Mouse (Mus musculus) myocyte (in vitro differentiated cells): ENCODE data around the gene Slc4a10. TPM values are rescaled to one million over a fixed set of nuclear protein-coding genes. Genes with fewer than 3 reads are reported as not detected.

Experiments
- H3K27me3 ChIP-seq: one replicate; pipeline ENCODE4 v1.6.1; 2011; ENCODE audit not compliant: control insufficient read depth, insufficient read depth, insufficient read length
- H3K36me3 ChIP-seq: one replicate; pipeline ENCODE4 v1.6.1; 2011; ENCODE audit not compliant: control insufficient read depth, insufficient read depth
- H3K4me2 ChIP-seq: one replicate; pipeline ENCODE4 v1.6.1; 2011; ENCODE audit warnings: low read depth, control low read depth
- H3K4me3 ChIP-seq: one replicate; pipeline ENCODE4 v1.5.1; 2011; ENCODE audit warnings: mild to moderate bottlenecking, control low read depth, moderate library complexity
- H3K79me2 ChIP-seq: one replicate; pipeline ENCODE4 v1.6.1; 2011; ENCODE audit not compliant: control insufficient read depth, insufficient read depth
- H3ac ChIP-seq: one replicate; pipeline ENCODE4 v1.6.1; 2011; ENCODE audit not compliant: control insufficient read depth, insufficient read length
- CEBPB ChIP-seq: IDR thresholded peaks from 2 replicates; pipeline ENCODE4 v1.6.1; 2011; ENCODE audit warnings: mild to moderate bottlenecking, moderate library complexity; ENCODE audit not compliant: poor library complexity, insufficient read depth, severe bottlenecking
- E2F4 ChIP-seq: IDR thresholded peaks from one replicate; pipeline ENCODE4 v1.6.1; 2011; ENCODE audit warnings: mild to moderate bottlenecking, control low read depth, moderate library complexity; ENCODE audit not compliant: insufficient read depth
- MAX ChIP-seq: IDR thresholded peaks from one replicate; pipeline ENCODE4 v1.6.1; 2011; ENCODE audit warnings: low read depth, mild to moderate bottlenecking, control low read depth
- MYOD1 ChIP-seq, 3 experiments: IDR thresholded peaks; one replicate each; pipeline ENCODE4 v1.6.1; 2011; ENCODE audit warnings: control low read depth in 2 of 3, low read depth in 2 of 3, mild to moderate bottlenecking in 2 of 3, moderate library complexity in 1 of 3; ENCODE audit not compliant: insufficient read length in 2 of 3, control insufficient read depth in 1 of 3
- MYOG ChIP-seq, 3 experiments: IDR thresholded peaks; one replicate each; pipeline ENCODE4 v1.6.1; 2011; ENCODE audit warnings: control low read depth in 2 of 3, low read depth in 2 of 3, mild to moderate bottlenecking in 2 of 3; ENCODE audit not compliant: insufficient read length in 2 of 3, control insufficient read depth in 1 of 3, insufficient read depth in 1 of 3
- POLR2A ChIP-seq: IDR thresholded peaks from one replicate; pipeline ENCODE4 v1.6.1; 2011; ENCODE audit warnings: low read depth, mild to moderate bottlenecking, control low read depth, moderate library complexity; ENCODE audit not compliant: insufficient read length
- POLR2AphosphoS2 ChIP-seq: IDR thresholded peaks from one replicate; pipeline ENCODE4 v1.6.1; 2011; ENCODE audit warnings: low read depth, control low read depth; ENCODE audit not compliant: insufficient read length
- REST ChIP-seq: IDR thresholded peaks from one replicate; pipeline ENCODE4 v1.6.1; 2011; ENCODE audit warnings: mild to moderate bottlenecking, control low read depth, moderate library complexity; ENCODE audit not compliant: insufficient read depth, insufficient read length
- SRF ChIP-seq: IDR thresholded peaks from one replicate; pipeline ENCODE4 v1.6.1; 2011; ENCODE audit warnings: low read depth; ENCODE audit not compliant: control insufficient read depth, insufficient read length
- TCF12 ChIP-seq: IDR thresholded peaks from one replicate; pipeline ENCODE4 v1.6.1; 2011; ENCODE audit warnings: mild to moderate bottlenecking, control low read depth; ENCODE audit not compliant: poor library complexity, insufficient read depth, severe bottlenecking
- TCF3 ChIP-seq: IDR thresholded peaks from one replicate; pipeline ENCODE4 v1.6.1; 2011; ENCODE audit warnings: low read depth, control low read depth; ENCODE audit not compliant: insufficient read length
- USF1 ChIP-seq: IDR thresholded peaks from one replicate; pipeline ENCODE4 v1.6.1; 2011; ENCODE audit warnings: low read depth, mild to moderate bottlenecking, control low read depth, moderate library complexity
- polyA plus RNA-seq: library from polyadenylated mRNA; unstranded; fragments of >200 nt; fragmentation: generic; extraction: Trizol; gene quantifications from one replicate; pipeline ENCODE4 v1.2.1, GENCODE M21; 2012; ENCODE audit warnings: missing spikeins

The Slc4a10 gene
- polyA plus RNA-seq, 1 experiment, result not detected

- Histone ChIP-seq H3K79me2 (no peaks in the 10 kb centered on the region), H3K27me3 (no peaks in the 10 kb centered on the region), H3ac (no peak overlapping the region), H3K4me3 (no peak overlapping the region), H3K4me2 (no peak overlapping the region), H3K36me3 (no peaks in the 10 kb centered on the region)
- TF ChIP-seq TCF3 (no peak), E2F4 (no peak), POLR2A (no peak), MAX (no peak), POLR2AphosphoS2 (no peak), REST (no peak), MYOD1 (IDR thresholded peaks at IDR 0.05; ENCODE audit: control insufficient read depth in 1 of 3, insufficient read length in 2 of 3, low read depth in 2 of 3) (no peak), SRF (no peak), MYOG (IDR thresholded peaks at IDR 0.05; ENCODE audit: control insufficient read depth in 1 of 3, insufficient read depth in 1 of 3, insufficient read length in 2 of 3, low read depth in 2 of 3) (no peak)
Observed at GRCm38 (mm10) chr2:62301716-62302115, 255.5 kb downstream of the Slc4a10 start.

- H3K36me3 ChIP-seq, result no peaks in the 10 kb centered on the region
- TF ChIP-seq TCF3 (no peak), MYOG (IDR thresholded peaks at IDR 0.05; ENCODE audit: control insufficient read depth in 1 of 3, insufficient read depth in 1 of 3, insufficient read length in 2 of 3, low read depth in 2 of 3) (no peak), REST (no peak), USF1 (no peak), POLR2AphosphoS2 (no peak), POLR2A (no peak), MAX (no peak), E2F4 (no peak), CEBPB (no peak), TCF12 (no peak), MYOD1 (IDR thresholded peaks at IDR 0.05; ENCODE audit: control insufficient read depth in 1 of 3, insufficient read length in 2 of 3, low read depth in 2 of 3) (no peak), SRF (no peak)
- H3K4me3 ChIP-seq, result no peak overlapping the region
- no peaks in the 10 kb centered on the region for H3K27me3 ChIP-seq
- H3K79me2 ChIP-seq, result no peaks in the 10 kb centered on the region
- H3ac ChIP-seq, result no peak overlapping the region
- no peak overlapping the region for H3K4me2 ChIP-seq
Observed at GRCm38 (mm10) chr2:62306978-62307377, 260.7 kb downstream of the Slc4a10 start.

GRCm38 (mm10) chr2:62307477-62307876 lies 261.2 kb downstream of the Slc4a10 start:
- no peaks in the 10 kb centered on the region for H3K36me3 ChIP-seq
- H3K4me3 ChIP-seq, result no peak overlapping the region
- H3K4me2 ChIP-seq, result no peak overlapping the region
- TF ChIP-seq MAX (no peak), TCF12 (no peak), TCF3 (no peak), MYOD1 (IDR thresholded peaks at IDR 0.05; ENCODE audit: control insufficient read depth in 1 of 3, insufficient read length in 2 of 3, low read depth in 2 of 3) (no peak), MYOG (IDR thresholded peaks at IDR 0.05; ENCODE audit: control insufficient read depth in 1 of 3, insufficient read depth in 1 of 3, insufficient read length in 2 of 3, low read depth in 2 of 3) (no peak), SRF (no peak)
- no peaks in the 10 kb centered on the region for H3K27me3 ChIP-seq
- H3ac ChIP-seq, result no peak overlapping the region
- no peaks in the 10 kb centered on the region for H3K79me2 ChIP-seq

- no peak overlapping the region for H3K4me3 ChIP-seq
- TF ChIP-seq REST, result no peak
- TF ChIP-seq POLR2AphosphoS2, result no peak
- no peaks in the 10 kb centered on the region for H3K36me3 ChIP-seq
Observed at GRCm38 (mm10) chr2:62316930-62317329, 270.7 kb downstream of the Slc4a10 start.

GRCm38 (mm10) chr2:62319489-62319888 lies 273.2 kb downstream of the Slc4a10 start:
- no peak for TF ChIP-seq TCF3
- no peak for TF ChIP-seq MYOD1 (IDR thresholded peaks at IDR 0.05; ENCODE audit: control insufficient read depth in 1 of 3, insufficient read length in 2 of 3, low read depth in 2 of 3)
- no peak for TF ChIP-seq MAX
- no peak for TF ChIP-seq POLR2AphosphoS2
- TF ChIP-seq MYOG (IDR thresholded peaks at IDR 0.05; ENCODE audit: control insufficient read depth in 1 of 3, insufficient read depth in 1 of 3, insufficient read length in 2 of 3, low read depth in 2 of 3), result no peak
- TF ChIP-seq E2F4, result no peak
- no peak for TF ChIP-seq TCF12
- no peak for TF ChIP-seq POLR2A
- TF ChIP-seq SRF, result no peak
- TF ChIP-seq CEBPB, result no peak
- no peak for TF ChIP-seq REST
- H3K36me3 ChIP-seq, result no peaks in the 10 kb centered on the region
- no peak overlapping the region for H3K4me2 ChIP-seq
- no peak overlapping the region for H3ac ChIP-seq
- no peaks in the 10 kb centered on the region for H3K27me3 ChIP-seq
- no peaks in the 10 kb centered on the region for H3K79me2 ChIP-seq
- no peak overlapping the region for H3K4me3 ChIP-seq

More at GRCm38 (mm10) chr2:62316930-62317329, 270.7 kb downstream of the Slc4a10 start:
- no peaks in the 10 kb centered on the region for H3K27me3 ChIP-seq
- H3K4me2 ChIP-seq, result no peak overlapping the region
- no peaks in the 10 kb centered on the region for H3K79me2 ChIP-seq
- H3ac ChIP-seq, result no peak overlapping the region
